Mouse (Mus musculus) midbrain, embryonic 12.5 days (tissue): ENCODE data around the gene Fosl2. TPM values are rescaled to one million over a fixed set of nuclear protein-coding genes. Genes with fewer than 3 reads are reported as not detected.
"Not testable (repeated sequence)": the region's sequence is repeated elsewhere in the genome, so short reads cannot be mapped to it uniquely, and the experiment has no call there.

Experiments used
- ATAC-seq: fragments of 200-750 bp; cut with Nextera tagmentation; 2 replicates; pipeline ENCODE4 v1.8.0; 2017; ENCODE audit warnings: low read depth, moderate TSS enrichment, moderate library complexity; ENCODE audit not compliant: low FRiP score
- H3K27ac ChIP-seq: fragments of 300-500 bp; sonication (generic); replicated peaks from 2 replicates; pipeline ENCODE4 v1.5.1; 2016; ENCODE audit warnings: mild to moderate bottlenecking
- H3K27me3 ChIP-seq: fragments of 300-500 bp; sonication (generic); 2 replicates; pipeline ENCODE4 v1.6.1; 2016; ENCODE audit warnings: mild to moderate bottlenecking
- H3K36me3 ChIP-seq: fragments of 300-500 bp; sonication (generic); 2 replicates; pipeline ENCODE4 v1.6.1; 2016
- H3K4me1 ChIP-seq: fragments of 300-500 bp; sonication (generic); 2 replicates; pipeline ENCODE4 v1.6.1; 2016
- H3K4me2 ChIP-seq: fragments of 300-500 bp; sonication (generic); replicated peaks from 2 replicates; pipeline ENCODE4 v1.6.1; 2016; ENCODE audit warnings: mild to moderate bottlenecking, moderate library complexity
- H3K4me3 ChIP-seq: fragments of 300-500 bp; sonication (generic); 2 replicates; pipeline ENCODE4 v1.5.1; 2016; ENCODE audit warnings: mild to moderate bottlenecking
- H3K9ac ChIP-seq: fragments of 300-500 bp; sonication (generic); replicated peaks from 2 replicates; pipeline ENCODE4 v1.6.1; 2016; ENCODE audit warnings: mild to moderate bottlenecking, moderate library complexity
- H3K9me3 ChIP-seq: fragments of 300-500 bp; sonication (generic); 2 replicates; pipeline ENCODE4 v1.6.1; 2016; ENCODE audit warnings: mild to moderate bottlenecking
- WGBS: fragments of 180-500 bp; shearing (Covaris S2); methylation state at CpG from one replicate; pipeline ENCODE4 v1.1.7; 2016; 5-methylcytosine and 5-hydroxymethylcytosine counted together
- polyA plus RNA-seq: library from polyadenylated mRNA; unstranded; fragments of >200 nt; fragmentation: Nextera tagmentation; extraction: Ambion mirVana; gene quantifications from 2 replicates; pipeline ENCODE4 v1.2.1, GENCODE M21; 2016

Fosl2 gene
- polyA plus RNA-seq, 1 experiment from 2014 or later, result 0.96 TPM

DNA sequence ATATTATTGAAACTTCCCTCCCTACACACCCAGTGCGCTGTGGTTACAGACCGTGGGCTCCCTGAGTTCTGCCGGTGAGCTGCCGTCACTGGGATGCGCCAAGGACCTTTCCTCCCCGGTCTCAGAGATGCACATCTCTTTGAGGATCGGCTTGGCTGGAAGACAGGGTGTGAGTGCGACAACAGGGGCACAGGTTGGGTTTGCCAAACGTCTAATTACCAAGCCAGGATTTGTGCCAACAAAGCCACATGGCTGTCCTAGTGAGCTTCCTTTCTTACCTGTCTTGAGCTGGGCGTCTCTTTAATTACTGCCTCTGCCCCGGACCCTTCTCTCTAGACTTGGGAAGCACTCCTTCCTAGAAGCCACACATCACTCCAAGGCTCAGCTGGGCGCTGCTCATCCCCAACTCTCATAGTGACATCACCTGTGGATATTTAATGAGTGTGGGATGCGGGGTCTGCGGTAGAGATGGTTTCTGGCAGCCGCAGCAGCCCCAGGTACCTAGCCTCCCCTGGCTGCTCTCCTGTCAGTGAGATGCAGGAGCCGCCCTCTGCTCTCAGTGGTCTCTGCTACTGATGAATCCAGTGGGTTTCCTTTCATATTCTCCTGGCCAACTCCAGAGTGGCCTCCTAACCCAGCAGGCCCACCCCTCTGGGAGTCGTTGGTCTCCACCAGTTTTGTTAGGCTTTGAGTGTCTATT is 18.3 kb downstream of the Fosl2 start:
- H3K4me3 ChIP-seq, result peak overlapping the region; percentile 22

DNA sequence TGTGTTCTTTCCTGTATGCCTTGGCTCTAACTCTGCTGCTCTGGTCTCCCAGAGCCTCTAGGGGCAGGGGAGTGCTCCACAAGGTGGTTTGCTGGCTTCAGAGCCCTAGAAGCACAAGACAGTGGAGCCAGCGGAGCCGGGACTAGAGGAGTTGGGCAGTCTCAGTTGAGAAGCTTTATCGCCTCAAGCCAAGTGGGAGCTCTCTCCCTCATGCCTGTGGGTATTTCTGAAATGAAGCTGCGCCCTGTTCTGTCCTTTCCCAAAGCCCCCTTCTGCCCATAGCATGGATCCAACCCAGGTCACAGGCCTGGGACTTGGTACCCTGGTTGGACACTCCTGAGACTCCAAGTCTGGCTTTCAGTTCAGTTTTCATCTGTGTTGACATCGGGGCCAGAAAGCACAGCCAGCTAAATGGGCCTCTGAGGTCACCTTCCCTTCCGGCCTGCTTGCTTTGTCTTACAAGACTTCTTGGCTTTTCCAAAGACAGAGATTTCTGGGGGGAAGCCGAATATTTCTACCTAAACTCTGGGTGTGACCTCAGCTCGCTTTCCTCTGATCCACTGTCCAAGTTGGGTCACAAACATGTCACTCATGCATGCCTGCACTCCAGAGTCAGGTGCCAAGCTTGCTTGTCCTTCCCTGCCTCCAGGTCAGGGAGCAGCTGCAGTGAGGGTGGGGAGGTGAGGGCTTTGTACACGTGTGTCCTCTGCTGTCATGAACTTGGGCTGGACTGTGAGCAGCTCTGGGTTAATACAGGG is 19.5 kb downstream of the Fosl2 start:
- Histone ChIP-seq H3K9ac (no peak overlapping the region), H3K4me2 (no peak overlapping the region), H3K4me1 (peaks cover 14% of the 10 kb centered on the region), H3K9me3 (no peaks in the 10 kb centered on the region), H3K36me3 (no peaks in the 10 kb centered on the region), H3K4me3 (no peak overlapping the region), H3K27me3 (peaks cover 33% of the 10 kb centered on the region), H3K27ac (no peak overlapping the region)
- no peak for ATAC-seq
- WGBS, result 83% methylated on average over 9 of the region's 9 CpGs

More for the DNA sequence above, 18.3 kb downstream of the Fosl2 start:
- 0 out of 2 replicates have a peak overlapping the region, but pooled peaks have one; percentile 20 for H3K9ac ChIP-seq
- H3K27me3 ChIP-seq, result peaks cover 40% of the 10 kb centered on the region
- WGBS, result 67% methylated on average over 17 of the region's 17 CpGs
- peak overlapping the region; percentile 51 for H3K4me2 ChIP-seq
- no peak for ATAC-seq
- no peak overlapping the region for H3K27ac ChIP-seq
- no peaks in the 10 kb centered on the region for H3K9me3 ChIP-seq
- peaks cover 14% of the 10 kb centered on the region for H3K4me1 ChIP-seq
- H3K36me3 ChIP-seq, result no peaks in the 10 kb centered on the region

DNA sequence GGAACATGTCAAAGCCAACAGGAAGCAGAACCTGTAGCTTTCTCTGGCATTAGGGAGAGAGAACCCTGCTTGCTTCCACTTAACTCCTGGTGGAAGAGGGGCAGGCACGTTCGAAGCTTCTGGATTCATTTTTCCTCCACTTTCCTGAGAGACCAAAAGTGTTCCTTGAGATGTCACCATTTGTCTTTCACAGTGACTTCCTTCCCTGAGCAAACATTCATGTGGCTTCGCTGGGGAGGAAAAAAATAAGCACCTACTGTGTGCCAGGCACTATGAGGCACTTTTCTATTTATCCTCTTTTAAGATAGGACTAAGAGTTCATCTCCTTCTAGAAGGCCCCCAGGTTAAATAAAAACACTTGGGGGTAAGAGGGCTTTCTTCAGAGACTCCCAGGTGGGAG is 20.3 kb downstream of the Fosl2 start:
- WGBS, result 78% methylated on average over 3 of the region's 3 CpGs

DNA sequence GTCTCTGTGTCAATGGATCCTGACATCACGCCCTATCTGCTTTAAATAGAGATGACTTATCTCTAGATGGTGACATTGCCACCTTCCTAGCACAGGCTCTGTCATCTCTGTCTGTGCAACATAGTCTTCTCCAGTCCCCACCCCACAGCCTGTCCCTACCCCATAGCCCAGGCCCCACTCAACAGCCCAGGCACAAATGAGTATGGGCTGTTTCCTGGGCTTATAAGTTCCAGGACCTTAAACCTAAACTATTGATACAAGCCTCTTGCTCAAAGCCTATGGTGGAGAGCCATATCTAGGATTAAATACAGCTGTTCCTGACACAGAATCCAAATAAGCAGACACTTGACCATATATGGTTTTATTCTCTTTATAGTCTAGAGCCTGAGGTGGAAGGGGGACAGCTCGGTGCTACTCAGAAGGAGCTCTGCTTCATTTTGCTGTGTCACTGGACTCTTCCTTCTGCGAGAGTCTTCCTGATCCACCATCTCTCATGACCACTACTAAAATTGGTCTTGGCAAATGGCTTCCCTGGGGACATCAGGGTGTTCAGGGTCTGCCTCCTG is 28.0 kb downstream of the Fosl2 start:
- WGBS, result 86% methylated on average over 3 of the region's 3 CpGs

More for the DNA sequence above, 20.3 kb downstream of the Fosl2 start:
- Histone ChIP-seq H3K4me2 (no peak overlapping the region), H3K4me1 (peaks cover 14% of the 10 kb centered on the region), H3K36me3 (no peaks in the 10 kb centered on the region), H3K9ac (no peak overlapping the region), H3K4me3 (no peak overlapping the region), H3K9me3 (no peaks in the 10 kb centered on the region), H3K27me3 (peaks cover 30% of the 10 kb centered on the region), H3K27ac (no peak overlapping the region)
- ATAC-seq, result no peak

DNA sequence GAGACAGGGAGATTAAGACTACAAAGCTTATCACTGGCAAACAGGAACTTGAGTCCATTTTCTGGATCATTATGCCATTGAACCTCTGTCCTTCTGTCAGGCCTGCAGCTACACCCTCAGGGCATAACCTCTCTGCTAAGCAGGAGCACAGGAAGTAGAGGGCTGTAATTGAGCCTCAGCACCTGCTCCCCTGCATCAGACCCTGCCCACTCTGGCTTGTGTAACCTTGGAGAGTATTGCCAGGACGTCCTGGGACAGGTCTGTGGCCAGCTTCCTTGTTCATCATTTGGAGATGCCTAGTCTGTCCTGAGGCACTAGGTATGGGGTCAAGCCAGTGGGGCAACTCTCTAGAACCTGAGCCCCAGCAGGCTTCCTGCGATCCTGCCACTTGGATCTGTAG is 36.6 kb downstream of the Fosl2 start:
- H3K4me2 ChIP-seq, result no peak overlapping the region
- H3K9ac ChIP-seq, result no peak overlapping the region
- 78% methylated on average over 2 of the region's 2 CpGs for WGBS
- H3K27me3 ChIP-seq, result no peaks in the 10 kb centered on the region
- no peaks in the 10 kb centered on the region for H3K36me3 ChIP-seq
- H3K27ac ChIP-seq, result no peak overlapping the region
- no peak overlapping the region for H3K4me3 ChIP-seq
- H3K9me3 ChIP-seq, result no peaks in the 10 kb centered on the region
- no peak for ATAC-seq
- no peaks in the 10 kb centered on the region for H3K4me1 ChIP-seq

More for the DNA sequence above, 28.0 kb downstream of the Fosl2 start:
- Histone ChIP-seq H3K9ac (no peak overlapping the region), H3K4me1 (no peaks in the 10 kb centered on the region), H3K9me3 (no peaks in the 10 kb centered on the region), H3K36me3 (no peaks in the 10 kb centered on the region), H3K4me2 (no peak overlapping the region), H3K4me3 (no peak overlapping the region), H3K27ac (no peak overlapping the region), H3K27me3 (no peaks in the 10 kb centered on the region)
- no peak for ATAC-seq

DNA sequence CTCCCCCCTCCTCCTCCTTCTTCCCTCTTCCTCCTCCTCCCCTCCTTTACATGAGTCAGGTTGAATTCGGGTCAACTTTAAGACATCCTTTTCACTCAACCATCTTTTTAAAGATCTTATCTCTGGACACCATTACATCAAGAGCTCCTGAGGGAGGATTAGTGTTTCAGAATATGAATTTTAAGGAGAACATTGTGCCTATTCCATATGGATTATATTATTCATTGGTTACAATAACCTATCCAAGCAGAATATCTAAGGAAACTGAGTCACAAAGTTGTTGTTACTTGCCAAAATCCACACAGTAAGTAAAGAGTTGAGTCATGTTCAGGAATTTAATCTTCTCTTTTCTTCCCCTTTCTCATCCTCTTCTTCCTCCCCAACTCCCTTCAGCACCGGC is 41.2 kb downstream of the Fosl2 start:
- ATAC-seq, result no peak
- H3K4me2 ChIP-seq, result no peak overlapping the region
- H3K36me3 ChIP-seq, result no peaks in the 10 kb centered on the region
- H3K27ac ChIP-seq, result no peak overlapping the region
- no peaks in the 10 kb centered on the region for H3K4me1 ChIP-seq
- no peaks in the 10 kb centered on the region for H3K9me3 ChIP-seq
- no peaks in the 10 kb centered on the region for H3K27me3 ChIP-seq
- H3K4me3 ChIP-seq, result no peak overlapping the region
- no peak overlapping the region for H3K9ac ChIP-seq
- WGBS, result 81% methylated on average over 2 of the region's 2 CpGs

DNA sequence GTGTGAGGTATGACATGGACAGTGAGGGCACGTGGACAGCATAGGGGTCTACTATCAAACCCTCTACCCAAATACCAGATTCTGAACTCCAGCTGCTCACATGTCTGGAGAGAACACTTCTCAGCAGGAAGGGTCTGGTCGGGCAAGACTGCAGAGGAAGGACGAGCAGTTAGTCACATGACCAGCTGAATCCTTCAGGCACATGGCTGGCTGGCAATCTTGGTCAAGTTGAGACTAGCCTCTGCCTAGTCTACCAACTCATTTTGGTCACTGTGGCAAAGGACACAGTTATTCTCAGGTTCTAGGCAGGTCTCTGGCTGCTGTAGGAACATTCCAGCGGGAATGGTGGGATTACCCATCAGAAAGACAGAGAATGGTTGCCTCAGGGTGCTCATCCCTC is 42.1 kb downstream of the Fosl2 start:
- ATAC-seq, result no peak
- 84% methylated on average over 4 of the region's 4 CpGs for WGBS
- Histone ChIP-seq H3K27me3 (no peaks in the 10 kb centered on the region), H3K36me3 (no peaks in the 10 kb centered on the region), H3K27ac (no peak overlapping the region), H3K9ac (no peak overlapping the region), H3K4me3 (no peak overlapping the region), H3K4me2 (no peak overlapping the region), H3K4me1 (no peaks in the 10 kb centered on the region), H3K9me3 (no peaks in the 10 kb centered on the region)

DNA sequence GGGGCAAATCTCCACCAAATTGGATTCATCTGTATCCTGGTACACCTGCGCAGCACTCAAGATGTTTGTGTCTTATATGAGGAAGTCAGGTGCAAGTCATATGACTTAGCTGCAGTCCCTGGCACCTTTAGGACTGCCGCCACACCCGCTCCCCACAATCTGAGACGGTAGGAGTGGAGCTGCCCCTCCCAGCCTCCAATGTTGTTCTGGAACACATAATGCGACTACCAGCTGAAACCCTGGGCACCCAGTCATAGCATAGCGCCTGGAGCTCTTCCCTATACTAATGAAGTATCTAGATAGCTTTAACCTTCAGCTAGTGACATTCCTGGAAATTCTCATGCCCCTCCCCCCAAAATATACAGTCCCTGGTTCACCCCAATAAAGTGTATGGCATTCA is 43.1 kb downstream of the Fosl2 start:
- H3K4me2 ChIP-seq, H3K4me1 ChIP-seq, H3K4me3 ChIP-seq, H3K36me3 ChIP-seq, H3K9me3 ChIP-seq, H3K27ac ChIP-seq, H3K27me3 ChIP-seq, H3K9ac ChIP-seq, ATAC-seq: not testable (repeated sequence)
- WGBS, result 90% methylated on average over 5 of the region's 6 CpGs

DNA sequence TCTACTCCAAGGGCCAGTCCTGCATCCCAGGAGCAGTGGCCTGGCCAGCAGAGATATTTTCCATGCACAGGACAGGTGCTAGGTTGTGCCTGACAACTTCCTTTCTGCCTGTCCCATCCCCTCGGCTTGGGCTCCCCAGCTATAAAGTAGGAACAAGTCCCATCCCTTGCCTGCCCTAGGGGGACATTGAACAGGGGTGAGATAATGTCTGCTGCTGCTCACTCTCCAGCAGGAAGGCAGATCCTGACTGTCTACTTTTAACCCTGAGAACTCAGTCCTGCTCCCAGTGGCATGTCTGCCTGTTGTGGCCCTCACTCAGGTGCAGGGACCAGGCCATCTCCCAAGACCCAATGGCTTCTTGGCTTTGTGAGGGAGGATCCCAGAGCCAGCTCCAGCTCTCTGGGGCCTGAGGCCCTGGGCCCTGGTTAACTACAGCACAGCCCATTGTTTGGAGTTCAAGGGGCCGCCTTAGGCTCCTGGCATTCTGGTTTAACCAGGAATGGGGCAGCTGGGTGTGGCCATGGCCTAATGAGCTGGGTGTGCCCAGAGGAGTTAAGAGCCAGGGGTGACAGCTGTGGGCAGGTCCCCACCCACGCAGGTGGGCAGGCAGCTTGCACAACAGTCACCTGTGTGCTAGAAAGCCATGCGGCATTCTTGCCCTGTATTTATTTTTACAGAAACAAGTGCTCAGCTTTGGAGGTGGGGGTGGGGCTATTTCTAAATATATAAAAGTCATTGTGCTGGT is 47.5 kb downstream of the Fosl2 start:
- Histone ChIP-seq H3K4me3 (no peak overlapping the region), H3K27ac (no peak overlapping the region), H3K4me1 (no peaks in the 10 kb centered on the region), H3K4me2 (no peak overlapping the region), H3K27me3 (no peaks in the 10 kb centered on the region), H3K9ac (no peak overlapping the region), H3K36me3 (no peaks in the 10 kb centered on the region), H3K9me3 (no peaks in the 10 kb centered on the region)
- ATAC-seq, result no peak
- WGBS, result 77% methylated on average over 4 of the region's 4 CpGs

DNA sequence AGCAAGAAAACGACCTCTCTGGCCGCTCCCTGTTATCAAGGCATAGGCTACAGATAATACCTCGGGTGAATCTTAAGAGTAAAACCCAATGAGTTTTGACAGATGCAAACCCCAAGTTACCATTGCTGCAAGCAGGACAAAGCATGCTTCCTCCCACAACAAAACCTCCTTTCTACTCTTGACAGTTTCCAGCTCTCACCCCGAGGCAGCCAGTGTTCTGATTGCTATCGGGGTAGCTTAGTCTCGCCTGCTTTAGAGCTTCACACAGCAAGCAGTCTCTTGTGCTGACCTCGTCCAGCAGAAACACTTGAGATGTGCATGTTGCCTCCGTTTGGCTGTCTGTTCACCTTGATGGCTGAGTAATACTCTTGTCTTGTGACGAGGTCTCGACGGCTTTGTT is 52.1 kb downstream of the Fosl2 start:
- Histone ChIP-seq H3K9me3 (no peaks in the 10 kb centered on the region), H3K4me1 (no peaks in the 10 kb centered on the region), H3K27me3 (no peaks in the 10 kb centered on the region), H3K4me2 (no peak overlapping the region), H3K9ac (no peak overlapping the region), H3K27ac (no peak overlapping the region), H3K36me3 (no peaks in the 10 kb centered on the region), H3K4me3 (no peak overlapping the region)
- no peak for ATAC-seq
- WGBS, result 51% methylated on average over 11 of the region's 11 CpGs

DNA sequence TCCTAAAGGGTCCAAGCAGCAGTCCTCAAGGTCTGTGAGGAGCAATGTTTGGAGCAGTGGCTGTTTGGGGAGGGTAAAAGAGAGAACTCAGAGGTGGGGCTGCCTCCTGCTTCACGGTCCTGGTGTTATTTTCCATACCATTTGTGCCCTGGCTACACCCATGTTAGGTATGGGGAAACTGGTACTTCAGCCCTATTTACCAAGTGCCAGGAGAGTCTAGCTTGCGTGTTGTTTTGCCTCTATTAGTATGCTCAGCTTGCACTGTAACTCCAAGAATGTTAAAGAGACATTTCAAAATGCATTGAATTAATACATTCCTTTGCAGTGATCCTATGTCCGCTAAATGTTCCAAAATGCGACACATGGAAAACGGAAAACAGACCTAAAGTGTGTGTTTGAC is 55.7 kb downstream of the Fosl2 start:
- Histone ChIP-seq H3K9ac (no peak overlapping the region), H3K9me3 (no peaks in the 10 kb centered on the region), H3K36me3 (no peaks in the 10 kb centered on the region), H3K4me2 (no peak overlapping the region), H3K27me3 (no peaks in the 10 kb centered on the region), H3K4me1 (no peaks in the 10 kb centered on the region), H3K27ac (no peak overlapping the region), H3K4me3 (no peak overlapping the region)
- WGBS, result 91% methylated on average over 5 of the region's 5 CpGs
- ATAC-seq, result no peak
